Mouse (Mus musculus) v-Abl transformed pro-B cells (cell line): ENCODE data around the gene Pcdh8.

ENCODE experiments used
- in situ Hi-C, 2 experiments: fragments of 400-800 bp; cut with MboI; formaldehyde crosslinking; loops; one replicate each; pipeline ENCODE4 v1.15.1; 2025; ENCODE audit not compliant: unreplicated experiment in 2 of 2

Gene Pcdh8

GRCm38 (mm10) chr14:79754601-79755222, 16.4 kb downstream of the Pcdh8 start:
- in situ Hi-C loops: no loop called here

- in situ Hi-C loops: no loop called here
Observed at GRCm38 (mm10) chr14:79754157-79754556, 17.0 kb downstream of the Pcdh8 start.

GRCm38 (mm10) chr14:79753733-79754132, 17.4 kb downstream of the Pcdh8 start:
- in situ Hi-C loops: no loop called here

- in situ Hi-C loops: no loop called here
Observed at GRCm38 (mm10) chr14:79740515-79740914, 30.6 kb downstream of the Pcdh8 start.

- in situ Hi-C loops: no loop called here
Observed at GRCm38 (mm10) chr14:79738441-79738840, 32.7 kb downstream of the Pcdh8 start.

GRCm38 (mm10) chr14:79737642-79738379, 33.3 kb downstream of the Pcdh8 start:
- in situ Hi-C loops: no loop called here

GRCm38 (mm10) chr14:79736781-79737180, 34.3 kb downstream of the Pcdh8 start:
- in situ Hi-C loops: no loop called here

- in situ Hi-C loops: no loop called here
Observed at GRCm38 (mm10) chr14:79733501-79733900, 37.6 kb downstream of the Pcdh8 start.

GRCm38 (mm10) chr14:79728811-79729210, 42.3 kb downstream of the Pcdh8 start:
- in situ Hi-C loops: no loop called here

- in situ Hi-C loops: no loop called here
Observed at GRCm38 (mm10) chr14:79724002-79724681, 47.0 kb downstream of the Pcdh8 start.

- in situ Hi-C loops: no loop called here
Observed at GRCm38 (mm10) chr14:79722228-79722627, 48.9 kb downstream of the Pcdh8 start.
